Mouse (Mus musculus) adrenal gland, postnatal 10 days (tissue): ENCODE measurements around the gene Usp39. TPM values are rescaled to one million over a fixed set of nuclear protein-coding genes. Genes with fewer than 3 reads are reported as not detected.

ENCODE experiments used
- DNase-seq: peaks from one replicate; pipeline ENCODE4 v3.0.0; 2021; ENCODE audit warnings: mixed read lengths
- total RNA-seq, 2 experiments: library from RNA; stranded (reverse); gene quantifications; 2 replicates each; pipeline ENCODE4 v1.2.3; 2021

The Usp39 gene
- total RNA-seq, 2 experiments from 2014 or later = 28.4 to 29.3 TPM

DNA sequence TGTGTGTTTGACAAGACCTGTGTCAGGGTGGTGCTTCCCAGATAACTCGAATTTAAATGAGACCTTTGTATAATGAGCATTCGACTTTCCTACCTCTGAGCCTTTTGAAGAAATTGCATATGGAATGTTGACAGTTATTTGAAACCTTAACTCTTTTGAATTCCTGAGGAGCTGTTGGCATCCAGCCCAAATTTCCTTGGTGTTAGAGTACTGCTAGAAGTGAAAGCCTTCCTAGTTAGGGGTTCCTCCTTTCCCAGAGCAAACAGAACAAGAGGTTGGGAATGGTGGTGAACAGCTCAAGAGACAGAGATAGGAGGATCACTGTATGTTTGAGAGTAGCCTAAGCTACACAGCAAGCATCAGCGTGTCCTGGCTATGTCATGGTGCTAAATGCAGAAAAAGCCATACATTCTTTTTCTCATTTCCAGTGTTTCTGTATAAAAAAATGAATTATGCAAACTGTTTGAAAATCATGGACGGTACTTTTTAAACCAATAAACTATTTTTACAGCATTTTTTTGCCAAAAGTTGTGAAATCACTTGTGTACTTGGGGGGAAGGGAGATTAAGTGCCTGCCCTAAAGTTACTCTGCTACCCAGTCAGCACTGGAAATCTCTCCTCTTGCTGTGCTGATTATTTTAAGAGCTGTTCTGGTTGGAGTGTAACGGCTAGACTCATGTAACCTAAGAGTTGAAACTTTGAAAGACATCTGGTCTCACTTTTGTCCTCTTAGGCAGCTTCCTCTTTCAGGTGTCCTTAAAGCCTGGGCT is 7.8 kb upstream of the Usp39 start:
- no peak for DNase-seq

DNA sequence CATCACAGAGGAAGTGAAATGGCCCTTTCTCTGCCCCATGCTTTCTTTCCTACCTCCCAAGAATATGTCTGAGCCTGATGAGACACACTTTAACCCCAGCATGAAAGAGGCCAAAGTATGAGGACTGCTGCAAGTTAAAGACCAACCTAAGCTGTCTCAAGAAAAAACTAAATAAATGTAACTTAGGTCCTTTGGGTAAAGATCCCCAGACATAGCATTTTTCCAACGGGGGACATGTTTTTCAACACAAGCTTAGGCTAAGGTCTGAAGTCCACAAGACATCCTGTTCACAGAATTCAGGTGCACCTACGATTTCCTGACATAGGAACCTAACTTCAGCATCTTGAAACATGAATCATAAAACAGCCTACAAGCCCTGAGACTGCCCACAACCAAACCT is 5.2 kb upstream of the Usp39 start:
- DNase-seq = no peak

DNA sequence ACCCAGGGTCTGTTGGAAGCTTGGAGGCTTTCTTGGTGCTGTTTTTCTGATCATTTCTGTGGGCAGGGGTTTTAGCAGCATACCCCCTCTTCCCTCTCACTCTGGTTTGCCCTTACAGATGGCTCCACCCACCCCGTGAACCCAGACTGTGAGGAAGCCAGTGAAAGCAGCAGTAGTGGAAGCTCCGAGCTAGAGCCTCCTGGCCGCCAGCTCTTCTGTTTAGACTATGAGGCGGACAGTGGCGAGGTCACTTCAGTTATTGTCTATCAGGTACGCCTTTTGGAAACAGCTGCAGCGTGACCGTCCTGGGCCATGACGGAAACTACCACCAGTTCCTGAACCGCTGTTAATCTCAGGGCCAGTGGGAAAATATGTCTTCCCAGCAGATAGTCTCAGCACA is 3.4 kb upstream of the Usp39 start:
- no peak for DNase-seq

- peak; percentile 87 for DNase-seq
Measured at GRCm38 (mm10) chr6:72347166-72347941, 2.4 kb upstream of the Usp39 start, which contains the start of gene 0610030E20Rik. Gene 0610030E20Rik, plus strand, starts transcription at chr6:72347317.

DNA sequence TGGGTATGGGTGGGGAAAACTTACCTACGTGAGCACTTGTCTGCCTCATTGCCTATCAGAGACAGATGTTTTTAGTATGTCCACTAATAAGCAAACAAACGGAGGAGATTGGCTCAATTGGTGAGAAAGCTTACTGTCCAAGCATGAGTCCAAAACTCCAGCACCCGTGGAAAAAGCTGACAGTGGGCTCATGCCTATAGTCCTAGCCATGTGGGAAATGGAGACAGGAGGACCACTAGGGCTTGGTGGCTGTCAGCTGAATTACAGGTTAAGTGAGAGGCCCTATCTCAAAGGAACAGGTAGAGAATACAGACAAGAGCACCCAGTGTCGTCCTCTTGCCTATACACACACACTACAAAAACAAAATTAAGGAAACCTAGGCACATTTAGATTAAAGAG is 1.3 kb upstream of the Usp39 start:
- DNase-seq = no peak

DNA sequence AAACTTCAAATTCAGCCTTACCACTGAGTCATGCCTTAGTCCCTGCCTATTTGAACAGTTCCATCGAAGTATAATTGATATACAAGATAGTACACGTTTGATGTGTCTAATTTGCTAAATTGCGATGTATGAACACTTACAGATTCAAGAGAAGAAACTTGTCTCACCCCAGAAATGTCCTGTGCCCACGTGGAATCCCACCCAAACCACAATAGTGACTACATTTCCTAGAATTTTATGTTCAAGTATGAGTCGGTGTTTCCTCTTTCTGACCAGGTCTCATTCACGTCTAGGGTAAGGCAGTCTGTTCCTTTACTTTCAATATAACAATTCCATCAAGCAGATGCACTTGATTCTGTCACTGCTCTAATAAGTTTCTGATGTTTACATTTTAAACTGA is 649 bp upstream of the Usp39 start:
- no peak for DNase-seq

GRCm38 (mm10) chr6:72344396-72345073 is 449 bp downstream of the Usp39 start:
- no peak for DNase-seq

GRCm38 (mm10) chr6:72340481-72340880 is 4.5 kb downstream of the Usp39 start:
- no peak for DNase-seq

- no peak for DNase-seq
Measured at GRCm38 (mm10) chr6:72333111-72333510, 11.9 kb downstream of the Usp39 start.

GRCm38 (mm10) chr6:72330133-72330532 is 14.9 kb downstream of the Usp39 start:
- no peak for DNase-seq

DNA sequence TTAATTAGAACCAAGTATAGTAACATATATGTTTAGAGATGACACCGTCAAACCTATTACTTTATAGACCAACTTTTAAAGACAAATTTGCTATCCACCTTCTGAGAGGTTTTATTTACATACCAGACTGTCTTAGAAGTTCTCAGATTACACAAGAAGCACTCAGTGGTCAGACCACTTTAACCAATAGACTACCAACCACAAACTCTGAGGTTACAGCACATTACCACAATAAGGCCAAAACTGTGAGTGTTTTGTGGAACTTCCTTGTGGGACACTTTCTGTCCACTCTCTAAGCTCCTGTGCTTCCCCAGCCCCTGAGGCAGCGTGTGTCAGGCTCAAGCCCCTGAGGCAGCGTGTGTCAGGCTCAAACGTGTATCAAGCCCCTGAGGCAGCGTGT is 16.0 kb downstream of the Usp39 start:
- no peak for DNase-seq

DNA sequence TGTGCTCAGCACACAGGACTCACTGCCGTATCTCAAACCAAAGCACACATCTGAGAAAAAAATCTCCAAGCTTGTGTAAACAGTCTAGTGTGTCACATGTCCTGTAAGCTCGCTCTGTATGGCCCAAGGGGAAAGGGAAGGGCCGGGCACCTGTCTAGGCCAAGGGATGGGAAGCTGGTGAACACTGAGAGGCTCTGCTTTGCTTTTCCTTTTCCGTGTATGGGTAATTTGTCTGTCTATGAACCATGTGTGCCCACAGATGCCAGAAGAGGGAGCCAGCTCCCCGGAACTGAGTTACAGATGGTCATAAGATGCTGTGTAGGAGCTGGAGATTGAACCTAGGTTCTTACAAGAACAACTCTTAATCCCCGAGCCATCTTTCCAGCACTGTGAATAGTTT is 18.7 kb downstream of the Usp39 start:
- peak; percentile 52 for DNase-seq

GRCm38 (mm10) chr6:72323786-72324508 is 21.0 kb downstream of the Usp39 start:
- DNase-seq = no peak

DNA sequence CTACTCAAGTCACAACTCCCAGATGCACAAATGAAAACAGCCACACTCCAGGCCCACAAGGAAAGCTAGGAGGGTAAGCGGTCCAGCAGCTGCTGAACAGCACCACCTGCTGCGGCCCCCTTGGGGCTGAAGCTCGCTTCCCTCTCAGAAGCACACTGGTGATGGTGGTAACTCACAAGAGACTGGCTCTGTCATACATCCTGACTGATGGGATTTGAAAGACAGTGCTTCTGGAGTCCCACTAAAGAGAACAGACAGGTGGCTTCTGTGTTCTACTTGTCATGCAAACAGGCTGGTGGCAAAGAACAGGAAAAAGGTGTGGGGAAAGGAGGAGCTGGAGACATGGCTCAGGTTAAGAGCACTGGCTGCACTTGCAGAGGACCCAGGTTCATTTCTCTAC is 22.0 kb downstream of the Usp39 start:
- DNase-seq = no peak

DNA sequence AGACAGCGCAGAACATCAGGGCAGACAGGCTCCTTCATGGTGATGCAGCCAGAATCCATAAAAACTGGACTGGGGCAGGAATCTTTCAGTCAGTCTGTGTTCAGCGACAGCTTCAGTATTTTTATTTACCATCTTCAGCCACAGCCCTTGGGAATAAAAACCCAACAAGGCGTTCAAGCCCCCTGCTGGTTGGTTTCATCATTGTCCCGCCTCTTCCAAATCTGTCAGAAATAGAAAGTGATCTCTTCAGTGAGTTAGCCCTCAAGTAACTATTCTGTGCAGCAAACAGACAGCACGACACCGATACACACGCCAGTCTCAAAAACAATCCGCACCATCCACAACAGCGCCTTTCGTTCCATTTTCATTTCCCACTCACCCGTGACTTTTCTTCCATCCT is 26.0 kb downstream of the Usp39 start:
- DNase-seq = peak; percentile 63

DNA sequence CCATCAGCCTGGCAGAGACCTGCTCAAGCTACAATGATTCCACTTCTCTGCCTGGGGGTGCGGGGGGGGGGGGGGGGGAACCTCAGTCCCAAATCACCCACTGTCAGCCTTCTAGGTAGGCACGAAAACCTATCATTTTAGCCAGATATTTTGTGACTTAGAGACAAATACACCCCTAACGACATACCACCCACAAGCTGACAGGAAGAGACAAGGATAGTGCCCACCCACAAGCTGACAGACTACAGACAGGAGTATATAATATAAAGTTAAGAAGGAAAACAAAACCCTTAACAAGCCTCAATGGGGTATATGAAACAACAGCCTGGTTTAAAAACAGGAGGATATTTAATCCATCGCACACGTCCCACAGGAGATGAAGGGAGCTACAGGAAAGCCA is 26.5 kb downstream of the Usp39 start:
- no peak for DNase-seq

- no peak for DNase-seq
Measured at GRCm38 (mm10) chr6:72316044-72316443, 28.9 kb downstream of the Usp39 start.

DNA sequence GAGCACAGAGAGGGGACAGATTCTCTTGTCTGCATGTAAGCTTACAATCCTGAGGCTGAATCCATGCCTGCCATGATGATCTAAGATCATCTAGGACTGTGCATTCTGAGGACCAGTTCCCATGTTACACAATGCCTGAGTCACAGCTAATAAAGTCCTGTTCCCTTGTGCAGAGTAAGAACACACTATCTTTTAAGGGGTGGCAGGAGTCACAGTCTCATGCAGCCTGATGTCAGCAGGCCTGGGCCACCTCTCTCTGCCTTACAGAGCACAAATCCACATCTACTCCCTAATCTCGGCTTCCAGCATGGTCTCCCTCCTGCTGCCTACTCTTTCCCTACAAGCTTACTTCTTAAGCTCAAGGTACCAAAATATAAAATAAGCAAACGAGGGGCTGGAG is 29.6 kb downstream of the Usp39 start:
- no peak for DNase-seq

GRCm38 (mm10) chr6:72313124-72313867 is 31.7 kb downstream of the Usp39 start:
- DNase-seq = no peak

DNA sequence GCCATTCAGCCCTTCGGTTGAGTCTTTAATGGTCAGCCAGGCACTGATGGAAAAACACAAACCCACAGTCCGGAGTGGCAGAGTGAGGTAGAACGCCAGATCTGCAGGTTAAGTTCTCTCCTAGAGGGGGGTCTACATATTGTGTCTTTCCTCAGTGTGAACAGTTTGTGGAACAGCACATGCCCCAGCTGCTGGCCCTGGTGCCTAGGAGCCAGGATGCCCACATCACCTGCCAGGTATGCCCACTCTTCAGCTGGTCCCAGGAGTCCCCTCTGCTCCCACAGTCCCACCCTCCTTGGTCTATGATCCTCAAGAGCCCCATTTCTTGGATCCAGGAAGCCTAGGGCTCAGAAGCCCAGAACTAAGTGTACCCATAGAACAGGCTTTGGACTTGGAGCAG is 32.8 kb downstream of the Usp39 start:
- no peak for DNase-seq

GRCm38 (mm10) chr6:72303510-72303909 is 41.5 kb downstream of the Usp39 start:
- peak; percentile 23 for DNase-seq
